9 mouse cellular contexts compared by ENCODE assay signal in genomic region chr11:102010140-102010539, GRCm38 (mm10). TPM values are rescaled to one million over a fixed set of nuclear protein-coding genes. Genes with fewer than 3 reads are reported as not detected.
DNase-seq lines count a peak whose midpoint lies in the region; ATAC-seq lines count a peak whose summit lies in the region.
"Had no signal": no experiment of that assay in that cellular context is flagged by ENCODE, and none has a peak within 500 bp of the region (broad histone marks: within the 10 kb centered on the region; RNA-seq: fewer than 3 reads in every experiment).

No protein-coding gene starts in this region.

- DNase-seq in heart, embryonic 10.5 days (ENCODE audit: low spot score): no peak
- no peak for DNase-seq in heart, adult 8-10 months (ENCODE audit: low spot score)
- peak; percentile 69 to 73 for DNase-seq in cerebellum, postnatal 36 days
- DNase-seq in adrenal gland, postnatal 14 days: no peak
- DNase-seq in frontal cortex, postnatal 14 days (ENCODE audit: low spot score in 2 of 2): no peak

- H3K27me3 ChIP-seq in heart, embryonic 10.5 days (ENCODE audit: insufficient read depth, poor library complexity, severe bottlenecking): peaks cover 8% of the 10 kb centered on the region
- no peaks in the 10 kb centered on the region for H3K27me3 ChIP-seq in hindbrain, embryonic 15.5 days
- H3K27me3 ChIP-seq in neural tube, embryonic 12.5 days (replicated peaks): no peaks in the 10 kb centered on the region
- peaks cover 20% of the 10 kb centered on the region; the same call in 1 of the 2 replicates for H3K27me3 ChIP-seq in kidney, embryonic 15.5 days

- H3K27ac ChIP-seq in heart, embryonic 10.5 days: peak overlapping the region; percentile 38; the same call in 1 of the 2 replicates
- H3K27ac ChIP-seq in hindbrain, embryonic 15.5 days (replicated peaks): peak overlapping the region; percentile 66
- H3K27ac ChIP-seq in neural tube, embryonic 12.5 days: peak overlapping the region; percentile 27; the same call in 1 of the 2 replicates
- no peak overlapping the region for H3K27ac ChIP-seq in kidney, embryonic 15.5 days

- H3K9me3 ChIP-seq in heart, embryonic 10.5 days: no peaks in the 10 kb centered on the region
- no peaks in the 10 kb centered on the region for H3K9me3 ChIP-seq in hindbrain, embryonic 15.5 days
- no peaks in the 10 kb centered on the region for H3K9me3 ChIP-seq in neural tube, embryonic 12.5 days
- H3K9me3 ChIP-seq in kidney, embryonic 15.5 days (replicated peaks): no peaks in the 10 kb centered on the region

- peak; percentile 81 for ATAC-seq in hindbrain, embryonic 15.5 days (ENCODE audit: low FRiP score, low read depth)
- ATAC-seq in neural tube, embryonic 12.5 days (ENCODE audit: low FRiP score, low read depth): peak; percentile 68; the same call in 1 of the 2 replicates
- ATAC-seq in kidney, embryonic 15.5 days (replicated peaks; ENCODE audit: low FRiP score): no peak

- WGBS in heart, embryonic 10.5 days: 85% methylated on average over 13 of the region's 13 CpGs
- WGBS in hindbrain, embryonic 15.5 days: 33% methylated on average over 13 of the region's 13 CpGs
- 46% methylated on average over 13 of the region's 13 CpGs for WGBS in neural tube, embryonic 12.5 days
- WGBS in kidney, embryonic 15.5 days: 59% methylated on average over 13 of the region's 13 CpGs

- H3K4me1 ChIP-seq in heart, embryonic 10.5 days: peaks cover 18% of the 10 kb centered on the region
- peaks cover 20% of the 10 kb centered on the region for H3K4me1 ChIP-seq in hindbrain, embryonic 15.5 days (replicated peaks)
- H3K4me1 ChIP-seq in neural tube, embryonic 12.5 days: peaks cover 11% of the 10 kb centered on the region
- H3K4me1 ChIP-seq in kidney, embryonic 15.5 days: peaks cover 2% of the 10 kb centered on the region

- H3K4me2 ChIP-seq in hindbrain, embryonic 15.5 days: no peak overlapping the region
- no peak overlapping the region for H3K4me2 ChIP-seq in neural tube, embryonic 12.5 days (replicated peaks)
- no peak overlapping the region for H3K4me2 ChIP-seq in kidney, embryonic 15.5 days

- no peak overlapping the region for H3K4me3 ChIP-seq in heart, embryonic 10.5 days
- H3K4me3 ChIP-seq in hindbrain, embryonic 15.5 days: no peak overlapping the region
- H3K4me3 ChIP-seq in neural tube, embryonic 12.5 days: no peak overlapping the region
- no peak overlapping the region for H3K4me3 ChIP-seq in kidney, embryonic 15.5 days (replicated peaks)

- H3K9ac ChIP-seq in hindbrain, embryonic 15.5 days: no peak overlapping the region
- no peak overlapping the region for H3K9ac ChIP-seq in neural tube, embryonic 12.5 days
- no peak overlapping the region for H3K9ac ChIP-seq in kidney, embryonic 15.5 days

- H3K36me3 ChIP-seq in heart, embryonic 10.5 days: peaks cover 27% of the 10 kb centered on the region; the same call in 1 of the 2 replicates
- H3K36me3 ChIP-seq in hindbrain, embryonic 15.5 days: peaks cover 55% of the 10 kb centered on the region
- H3K36me3 ChIP-seq in neural tube, embryonic 12.5 days: peaks cover 79% of the 10 kb centered on the region
- peaks cover 17% of the 10 kb centered on the region for H3K36me3 ChIP-seq in kidney, embryonic 15.5 days

RNA-seq across cellular contexts. Expression of gene Mpp3, which starts 18.1 kb away (rescaled TPM):
- 3.4 and 5.1 TPM in 2 replicates for polyA plus RNA-seq in heart, embryonic 10.5 days (2016; fragmentation: Nextera tagmentation; extraction: Ambion mirVana)
- 1 to 10 TPM in 3 of 4 experiments, under 1 TPM in 1; 0.92 to 2.6 (median 1.5) TPM for total RNA-seq in heart, adult 8-10 months (2022)
- polyA plus RNA-seq in hindbrain, embryonic 15.5 days (2015; fragmentation: Nextera tagmentation; extraction: Ambion mirVana): 55.9 and 56.2 TPM in 2 replicates
- polyA plus RNA-seq in neural tube, embryonic 12.5 days (2016; fragmentation: Nextera tagmentation; extraction: Ambion mirVana): 45.2 and 47.2 TPM in 2 replicates
- 7.8 and 11.0 TPM in 2 replicates for polyA plus RNA-seq in kidney, embryonic 15.5 days (2015; fragmentation: Nextera tagmentation; extraction: Ambion mirVana)
- total RNA-seq in adrenal gland, postnatal 14 days (2021): 9.0 and 14.8 TPM in 2 replicates

RNA-seq across cellular contexts. Expression of gene Dusp3, which starts 23.3 kb away (rescaled TPM):
- polyA plus RNA-seq in heart, embryonic 10.5 days (2016; fragmentation: Nextera tagmentation; extraction: Ambion mirVana): 32.3 and 47.3 TPM in 2 replicates
- total RNA-seq in heart, adult 8-10 months (2022): 100 to 1,000 TPM; 107 to 186 (median 147) TPM
- polyA plus RNA-seq in hindbrain, embryonic 15.5 days (2015; fragmentation: Nextera tagmentation; extraction: Ambion mirVana): 25.4 and 25.9 TPM in 2 replicates
- polyA plus RNA-seq in neural tube, embryonic 12.5 days (2016; fragmentation: Nextera tagmentation; extraction: Ambion mirVana): 13.0 and 15.6 TPM in 2 replicates
- polyA plus RNA-seq in kidney, embryonic 15.5 days (2015; fragmentation: Nextera tagmentation; extraction: Ambion mirVana): 32.8 and 33.8 TPM in 2 replicates
- total RNA-seq in adrenal gland, postnatal 14 days (2021): 100 and 103 TPM in 2 replicates

RNA-seq across cellular contexts. Expression of gene Cfap97d1, which starts 26.1 kb away (rescaled TPM):
- not detected in 2 replicates for polyA plus RNA-seq in heart, embryonic 10.5 days (2016; fragmentation: Nextera tagmentation; extraction: Ambion mirVana)
- total RNA-seq in heart, adult 8-10 months (2022): not detected
- not detected in 2 replicates for polyA plus RNA-seq in hindbrain, embryonic 15.5 days (2015; fragmentation: Nextera tagmentation; extraction: Ambion mirVana)
- polyA plus RNA-seq in neural tube, embryonic 12.5 days (2016; fragmentation: Nextera tagmentation; extraction: Ambion mirVana): not detected in 2 replicates
- polyA plus RNA-seq in kidney, embryonic 15.5 days (2015; fragmentation: Nextera tagmentation; extraction: Ambion mirVana): not detected in 2 replicates
- not detected in 2 replicates for total RNA-seq in adrenal gland, postnatal 14 days (2021)
- polyA plus RNA-seq: liver, embryonic 16.5 days had no signal

RNA-seq across cellular contexts. Expression of gene Cd300lg, which starts 31.2 kb away (rescaled TPM):
- polyA plus RNA-seq in heart, embryonic 10.5 days (2016; fragmentation: Nextera tagmentation; extraction: Ambion mirVana): 0.83 and 0.94 TPM in 2 replicates
- total RNA-seq in heart, adult 8-10 months (2022): 10 to 100 TPM; 56.7 to 79.2 (median 64.0) TPM
- 0.30 and 0.43 TPM in 2 replicates for polyA plus RNA-seq in hindbrain, embryonic 15.5 days (2015; fragmentation: Nextera tagmentation; extraction: Ambion mirVana)
- polyA plus RNA-seq in neural tube, embryonic 12.5 days (2016; fragmentation: Nextera tagmentation; extraction: Ambion mirVana): 0.46 and 0.49 TPM in 2 replicates
- polyA plus RNA-seq in kidney, embryonic 15.5 days (2015; fragmentation: Nextera tagmentation; extraction: Ambion mirVana): 0.82 and 1.1 TPM in 2 replicates
- 50.5 and 61.4 TPM in 2 replicates for total RNA-seq in adrenal gland, postnatal 14 days (2021)

RNA-seq across cellular contexts. Expression of gene Sost, which starts 43.3 kb away (rescaled TPM):
- 0.36 and 0.96 TPM in 2 replicates for polyA plus RNA-seq in heart, embryonic 10.5 days (2016; fragmentation: Nextera tagmentation; extraction: Ambion mirVana)
- total RNA-seq in heart, adult 8-10 months (2022): 1 to 10 TPM in 3 of 4 experiments, under 1 TPM in 1; 0.65 to 1.9 (median 1.2) TPM
- 0.06 and 0.09 TPM in 2 replicates for polyA plus RNA-seq in hindbrain, embryonic 15.5 days (2015; fragmentation: Nextera tagmentation; extraction: Ambion mirVana)
- polyA plus RNA-seq in neural tube, embryonic 12.5 days (2016; fragmentation: Nextera tagmentation; extraction: Ambion mirVana): 0.20 and 0.22 TPM in 2 replicates
- polyA plus RNA-seq in kidney, embryonic 15.5 days (2015; fragmentation: Nextera tagmentation; extraction: Ambion mirVana): 0.83 and 1.4 TPM in 2 replicates
- total RNA-seq in adrenal gland, postnatal 14 days (2021): 1.6 TPM in 1 of 2 replicates, not detected in the other
- polyA plus RNA-seq: liver, embryonic 16.5 days had no signal

Comparison
In these comparisons a context has a peak if more than half of its experiments do, and no peak if none do; other contexts are left out.
1. DNase-seq: peak in cerebellum, postnatal 36 days (2 of 2); none in heart, embryonic 10.5 days (single experiment), heart, adult 8-10 months (single experiment), adrenal gland, postnatal 14 days (single experiment) and frontal cortex, postnatal 14 days (0 of 2).